Mouse (Mus musculus) telencephalon, adult 2 months (tissue): ENCODE data around the gene 9230112D13Rik.

Experiments
- DNase-seq: peaks from one replicate; pipeline ENCODE4 v3.0.0-alpha.2; 2011; ENCODE audit warnings: low read depth, low spot score

Gene 9230112D13Rik

DNA sequence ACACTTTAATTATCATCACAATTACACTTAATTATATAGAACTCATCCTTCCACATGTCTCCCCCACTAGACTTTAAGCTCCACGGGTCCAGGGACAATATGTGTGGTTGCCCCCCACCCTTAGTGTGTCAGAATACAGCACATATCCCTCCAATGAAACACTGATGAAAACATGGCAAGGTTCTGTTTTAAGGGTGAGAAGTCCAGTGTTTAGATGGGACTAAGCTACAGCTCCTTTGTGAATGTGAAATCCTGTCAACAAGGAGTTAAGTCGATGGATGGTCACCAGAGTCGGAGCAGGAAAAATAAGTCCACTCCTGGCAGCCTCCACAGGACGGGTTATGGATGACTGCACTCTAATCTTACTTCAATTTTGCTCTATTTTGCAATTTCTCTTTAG lies 22.3 kb downstream of the 9230112D13Rik start:
- no peak for DNase-seq

DNA sequence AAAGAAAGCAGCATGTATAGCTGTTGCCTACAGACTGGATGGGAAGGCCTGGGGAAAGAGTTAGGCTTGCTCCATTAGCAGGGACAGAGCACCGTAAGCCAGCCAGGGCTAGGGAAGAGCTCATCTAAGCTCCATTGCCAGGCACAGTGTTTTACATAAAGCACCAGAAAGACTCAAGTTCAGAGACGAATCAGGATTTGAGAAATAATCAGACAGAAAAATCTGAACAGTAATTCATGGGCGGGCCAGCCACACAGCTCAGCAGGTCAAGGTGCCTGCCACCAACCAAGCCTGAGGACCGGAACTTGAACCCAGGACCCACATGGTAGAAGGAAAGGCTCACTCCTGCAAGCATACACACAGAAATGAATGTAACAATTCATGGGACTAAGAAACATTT lies 22.9 kb downstream of the 9230112D13Rik start:
- DNase-seq: no peak

DNA sequence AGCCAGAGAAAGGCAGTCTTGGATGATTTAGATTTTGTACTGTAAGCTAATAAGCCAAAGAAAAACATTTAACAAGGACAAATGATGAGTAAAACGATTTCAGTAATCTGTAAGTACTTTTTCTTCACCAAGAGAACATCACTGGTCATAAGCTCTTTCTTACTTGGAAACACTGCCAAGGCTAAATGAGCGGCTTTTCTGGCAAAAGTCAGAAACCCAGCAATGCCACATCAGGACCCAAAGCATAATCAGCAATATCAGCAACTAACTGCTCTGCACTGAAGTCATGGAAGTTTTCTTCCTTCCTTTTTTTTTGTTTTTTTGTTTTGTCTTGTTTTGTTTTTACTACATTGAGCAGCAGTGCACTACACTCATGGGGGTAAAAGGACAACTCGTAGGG lies 25.3 kb downstream of the 9230112D13Rik start:
- DNase-seq: no peak

DNA sequence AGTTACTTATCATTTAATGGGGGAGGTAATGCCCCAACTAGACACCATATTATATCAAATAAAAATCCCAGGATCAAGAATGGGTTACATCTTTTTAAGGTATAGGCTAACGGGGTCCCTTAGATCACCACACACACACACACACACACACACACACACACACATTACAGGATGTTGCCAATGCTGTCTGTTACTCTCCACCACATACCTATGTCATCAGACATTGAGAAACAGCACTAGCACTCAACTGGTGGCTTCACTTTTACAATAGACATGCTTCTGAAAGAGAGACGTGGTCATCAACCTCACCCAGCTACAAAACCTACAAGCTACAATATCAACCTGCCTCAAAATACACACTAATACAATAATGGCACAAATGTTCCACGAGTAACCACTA lies 28.9 kb downstream of the 9230112D13Rik start:
- DNase-seq: no peak

DNA sequence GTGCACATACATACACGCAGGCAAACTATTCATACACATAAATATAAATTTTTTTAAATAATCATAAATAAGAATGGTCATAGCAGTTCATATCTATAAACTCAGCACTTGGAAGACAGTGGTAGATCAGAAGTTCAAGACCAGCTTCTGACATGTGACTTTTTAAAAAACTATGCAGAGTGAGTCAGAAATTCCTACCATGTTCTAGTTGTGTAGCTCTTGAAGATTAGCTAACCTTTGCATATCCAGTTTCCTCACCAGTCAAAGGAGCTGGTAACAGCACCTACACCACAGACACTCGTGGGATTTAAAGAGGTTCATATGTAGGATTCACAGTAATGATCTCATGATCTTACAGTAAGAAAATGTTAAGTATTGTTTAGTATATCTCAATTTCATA lies 29.9 kb downstream of the 9230112D13Rik start:
- no peak for DNase-seq

DNA sequence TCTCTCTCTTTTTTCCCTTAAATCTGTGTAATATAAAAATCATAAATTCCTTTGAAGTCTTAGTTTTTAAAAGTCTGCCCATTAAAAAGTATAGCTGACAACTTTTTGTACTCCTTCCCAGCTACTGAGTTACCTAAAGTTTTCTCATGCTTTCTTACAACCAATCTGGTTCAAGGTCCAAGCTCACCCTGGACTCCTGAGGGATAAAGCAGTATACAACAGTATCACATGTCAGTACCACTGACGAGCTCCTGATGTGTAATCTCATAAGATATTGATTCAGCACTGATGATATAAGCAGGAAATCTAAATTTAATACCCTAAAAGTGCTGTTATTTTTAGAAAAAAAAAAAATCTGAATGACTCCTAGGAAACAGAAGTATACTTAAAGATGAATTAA lies 31.6 kb downstream of the 9230112D13Rik start:
- DNase-seq: no peak

DNA sequence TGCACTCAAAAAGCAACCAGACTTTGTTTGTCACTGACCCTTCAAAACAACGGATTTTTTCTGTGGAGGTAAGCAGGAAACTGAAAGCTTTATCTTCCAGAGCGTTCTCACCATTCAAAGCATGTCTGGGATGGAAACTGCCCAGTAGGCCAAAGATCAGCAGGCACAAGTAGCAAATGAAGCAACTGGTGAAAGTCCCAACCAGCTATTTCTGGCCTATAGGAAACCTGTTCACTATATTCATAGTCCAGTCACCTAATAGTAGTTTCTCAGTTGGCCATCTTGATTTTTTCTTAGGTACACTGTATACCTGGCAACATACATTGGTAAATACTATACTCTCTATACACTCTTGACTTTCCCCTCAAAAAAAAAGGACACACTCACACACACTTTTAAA lies 32.7 kb downstream of the 9230112D13Rik start:
- DNase-seq: no peak

DNA sequence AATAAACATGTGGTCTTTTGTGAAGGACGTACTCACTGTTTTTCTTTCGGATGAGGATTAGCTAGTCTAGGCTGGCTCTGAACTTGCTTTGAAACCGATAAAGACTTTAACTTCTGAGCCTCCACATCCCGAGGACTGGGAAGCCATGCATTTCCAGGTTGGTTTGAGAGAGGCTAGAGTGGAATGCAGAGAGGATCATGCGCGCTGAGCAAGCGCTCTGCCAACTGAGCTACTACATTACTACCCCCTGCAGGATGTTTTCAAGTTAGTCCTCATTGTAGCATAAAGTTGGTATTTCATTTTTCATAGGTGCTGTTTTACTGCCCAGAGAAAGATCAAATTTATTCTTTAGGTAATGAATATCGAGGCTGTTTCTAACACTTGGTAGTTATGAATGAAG lies 36.4 kb downstream of the 9230112D13Rik start:
- DNase-seq: no peak

DNA sequence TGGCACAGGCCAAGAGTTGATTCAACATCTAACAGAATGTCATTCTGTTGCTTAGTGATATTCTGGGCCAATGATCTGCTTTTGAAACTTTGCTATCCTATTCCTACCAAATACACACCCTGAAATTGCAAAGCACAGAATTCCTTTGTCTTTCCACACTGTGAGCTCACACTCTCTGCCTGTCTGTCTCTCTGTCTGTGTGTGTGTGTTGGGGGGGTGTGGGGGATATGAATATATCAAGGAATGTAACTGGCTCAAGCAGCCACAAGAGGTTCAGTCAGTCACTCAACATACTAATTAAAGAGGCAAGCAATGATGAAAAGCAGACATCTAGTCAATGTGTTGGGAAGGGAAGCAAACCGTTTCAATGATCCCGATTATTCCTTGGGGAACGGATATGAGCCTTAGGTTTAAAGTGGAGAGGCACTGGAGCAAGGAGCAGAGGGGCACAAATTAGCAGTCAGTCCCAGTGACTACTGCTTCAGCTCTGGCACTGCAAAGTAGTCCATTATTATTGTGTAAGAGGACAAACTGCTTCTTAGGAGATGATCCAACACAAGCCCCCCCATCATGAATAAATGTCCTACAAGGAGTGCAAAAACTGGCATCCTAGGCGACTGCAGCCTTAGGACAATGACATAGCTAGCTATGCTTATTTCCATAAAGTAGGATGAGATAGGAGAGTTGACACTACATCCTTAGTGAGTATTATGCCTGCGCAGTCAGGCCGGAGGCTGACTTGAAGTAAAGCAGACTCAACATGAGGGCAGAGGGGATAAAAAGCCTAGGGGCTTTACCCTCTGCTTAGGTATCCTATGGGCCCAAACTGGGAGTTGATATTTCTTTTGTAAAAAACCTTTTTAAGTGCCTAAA lies 38.9 kb downstream of the 9230112D13Rik start:
- no peak for DNase-seq

DNA sequence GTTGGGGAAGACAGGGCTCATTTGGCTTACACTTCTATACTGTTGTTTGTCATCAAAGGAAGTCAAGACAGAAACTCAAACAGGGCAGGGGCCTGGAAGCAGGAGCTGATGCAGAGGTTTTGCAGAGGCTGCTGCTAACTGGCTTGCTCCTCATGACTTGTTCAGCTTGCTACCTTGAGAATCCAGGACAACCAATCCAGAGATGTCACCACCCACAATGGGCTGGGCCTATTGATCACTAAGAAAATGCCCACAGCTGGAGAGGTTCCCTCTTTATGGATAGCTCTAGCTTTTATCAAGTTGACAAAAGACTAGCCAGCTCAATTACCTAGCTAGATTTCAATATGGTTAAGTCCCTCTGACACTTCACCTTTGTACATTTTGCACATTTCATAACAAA lies 51.0 kb downstream of the 9230112D13Rik start:
- no peak for DNase-seq

DNA sequence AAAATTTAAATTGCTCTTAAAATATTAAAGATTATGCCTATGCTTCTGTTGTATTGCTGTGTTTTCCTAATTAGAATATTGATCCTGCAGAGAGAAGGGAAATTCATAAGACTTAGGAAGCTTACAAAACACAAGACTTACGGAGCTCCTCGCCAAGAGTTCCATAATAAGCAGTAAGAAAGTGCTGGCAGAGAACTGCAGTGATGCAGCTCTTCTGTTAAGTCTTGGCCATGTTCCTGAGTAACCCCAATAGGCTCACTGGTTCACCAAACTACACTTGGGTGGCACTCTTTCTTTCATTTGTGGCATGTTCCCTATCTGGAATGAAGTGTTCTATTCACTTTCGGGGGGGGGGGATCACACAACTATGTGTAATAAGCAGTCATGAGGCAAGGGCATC lies 56.3 kb downstream of the 9230112D13Rik start:
- no peak for DNase-seq
